Mouse (Mus musculus): Measurements from ENCODE around the gene Runx2.

GRCm38 (mm10) chr17:44632292-44632691 is 182.3 kb downstream of the Runx2 start:
- no peak for TF ChIP-seq CTCF (IDR thresholded peaks at IDR 0.05; ENCODE audit: insufficient read depth, low read depth, low read length)
- no peak for TF ChIP-seq POLR2A (IDR thresholded peaks at IDR 0.05; ENCODE audit: insufficient read depth, low read depth, low read length)

Data from olfactory bulb, adult 2 months (tissue).